Mouse (Mus musculus) adrenal gland, postnatal 4 days (tissue): ENCODE results near the gene Arhgef15. TPM values are rescaled to one million over a fixed set of nuclear protein-coding genes. Genes with fewer than 3 reads are reported as not detected.
"Not testable (repeated sequence)": the region's sequence is repeated elsewhere in the genome, so short reads cannot be mapped to it uniquely, and the experiment has no call there.

Experiments used
- DNase-seq, 2 experiments: peaks; one replicate each; pipeline ENCODE4 v3.0.0; 2021 to 2022; ENCODE audit warnings: low spot score in 2 of 2, mixed read lengths in 2 of 2
- total RNA-seq, 2 experiments: library from RNA; stranded (reverse); gene quantifications; 2 replicates each; pipeline ENCODE4 v1.2.3; 2021

Arhgef15 gene
- total RNA-seq, 2 experiments from 2014 or later = 28.6 to 29.5 TPM

DNA sequence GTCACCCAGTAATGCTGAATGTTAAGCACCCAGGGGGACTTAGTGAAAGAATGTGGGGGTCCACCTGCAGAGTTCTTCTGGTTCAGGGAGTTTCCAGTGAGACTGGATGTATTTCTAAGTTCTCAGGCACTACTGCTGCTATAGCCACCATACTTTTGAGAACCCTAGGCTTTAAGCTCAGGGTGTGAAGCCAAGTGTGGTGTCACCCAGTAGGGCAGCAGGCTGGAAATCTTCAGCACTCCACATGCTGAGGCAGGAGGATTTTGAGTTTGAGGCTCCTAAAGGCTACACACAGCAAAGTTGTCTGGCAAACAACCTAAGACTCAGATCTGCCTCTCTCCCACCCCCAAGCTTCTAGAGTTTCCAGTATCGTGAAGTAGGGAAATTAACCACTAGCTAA lies 9.3 kb upstream of the Arhgef15 start:
- DNase-seq = no peak

- no peak for DNase-seq
These were observed 8.6 kb upstream of the Arhgef15 start for GRCm38 (mm10) chr11:68965845-68966244.

- no peak for DNase-seq
These were observed 7.8 kb upstream of the Arhgef15 start for GRCm38 (mm10) chr11:68965050-68965449.

DNA sequence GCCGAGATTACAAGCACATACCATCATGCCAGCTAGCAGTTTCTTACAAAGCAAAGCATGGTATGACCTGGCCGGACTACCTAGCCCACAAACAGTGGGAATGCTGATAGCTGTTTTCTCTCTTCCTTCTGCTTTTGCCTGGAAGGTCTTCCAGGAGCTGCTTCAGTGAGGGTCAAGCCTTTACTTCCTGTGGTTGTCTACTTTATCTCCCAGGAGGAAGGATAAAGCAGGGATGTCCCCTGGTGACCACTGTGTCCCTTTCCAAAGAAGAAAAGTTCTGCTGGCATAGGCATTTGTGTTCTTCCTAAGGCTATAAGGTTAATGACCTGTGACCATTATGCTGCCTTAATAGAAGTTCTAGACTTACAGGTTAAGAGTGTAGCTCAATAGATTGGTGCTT lies 6.1 kb upstream of the Arhgef15 start:
- no peak for DNase-seq

DNA sequence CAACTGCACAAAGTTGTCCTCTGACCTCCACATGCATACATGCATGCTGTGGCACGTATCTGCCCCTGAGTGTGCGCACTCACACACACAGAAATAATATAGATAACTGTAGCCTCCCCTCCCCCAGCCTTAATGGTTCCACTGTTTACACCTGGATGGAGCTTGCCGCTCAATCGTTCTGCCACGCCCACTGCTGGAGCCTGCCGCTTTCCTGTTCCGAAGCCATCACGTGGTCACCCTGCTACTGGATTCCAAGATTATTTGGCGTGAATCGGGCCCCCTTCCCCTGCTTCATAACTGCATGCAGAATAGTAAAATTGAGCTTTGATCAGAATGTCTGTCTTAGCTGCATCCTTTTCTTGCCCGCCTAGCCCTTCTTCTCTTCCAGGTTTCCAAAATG lies 4.9 kb upstream of the Arhgef15 start:
- not testable (repeated sequence) for DNase-seq

DNA sequence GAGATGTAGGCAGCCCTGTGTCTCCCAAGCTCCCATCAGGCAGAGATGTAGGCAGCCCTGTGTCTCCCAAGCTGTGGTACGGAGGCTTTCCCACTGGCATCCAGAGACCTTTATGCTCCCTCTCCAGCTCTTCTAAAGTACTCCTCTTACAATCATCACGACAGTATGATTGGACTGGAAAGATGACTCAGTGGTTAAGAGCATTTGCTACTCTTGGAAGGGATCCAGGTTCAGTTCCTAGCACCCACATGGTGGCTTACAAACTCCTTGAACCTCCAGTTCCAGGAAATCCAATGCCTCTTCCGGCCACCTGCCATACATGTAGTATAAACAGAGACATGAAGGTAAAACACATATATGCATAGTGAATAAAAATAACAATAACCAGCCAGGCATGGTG lies 4.3 kb upstream of the Arhgef15 start:
- no peak for DNase-seq

GRCm38 (mm10) chr11:68957971-68958370 lies 691 bp upstream of the Arhgef15 start:
- no peak for DNase-seq

DNA sequence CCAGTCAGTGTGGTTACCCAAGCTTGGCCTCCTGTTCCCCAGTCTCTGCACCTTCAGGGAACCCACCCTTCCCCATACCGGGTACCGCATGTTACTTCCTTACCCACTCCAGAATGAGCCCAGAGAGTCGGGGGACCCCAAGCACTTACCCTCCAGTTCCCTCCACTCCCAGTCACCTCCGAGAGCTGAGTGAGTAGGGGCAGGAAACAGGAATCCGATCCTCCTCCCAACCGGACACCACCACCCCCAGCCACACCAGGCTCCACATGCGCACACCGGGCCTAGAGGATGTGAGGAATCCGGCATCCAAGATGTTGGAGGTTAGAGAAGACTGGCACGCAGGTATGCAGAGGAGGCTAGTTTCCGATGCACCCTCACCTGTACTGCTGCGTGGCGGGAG lies 583 bp downstream of the Arhgef15 start:
- no peak for DNase-seq

- no peak for DNase-seq
These were observed 1.2 kb downstream of the Arhgef15 start for GRCm38 (mm10) chr11:68956107-68956506.

DNA sequence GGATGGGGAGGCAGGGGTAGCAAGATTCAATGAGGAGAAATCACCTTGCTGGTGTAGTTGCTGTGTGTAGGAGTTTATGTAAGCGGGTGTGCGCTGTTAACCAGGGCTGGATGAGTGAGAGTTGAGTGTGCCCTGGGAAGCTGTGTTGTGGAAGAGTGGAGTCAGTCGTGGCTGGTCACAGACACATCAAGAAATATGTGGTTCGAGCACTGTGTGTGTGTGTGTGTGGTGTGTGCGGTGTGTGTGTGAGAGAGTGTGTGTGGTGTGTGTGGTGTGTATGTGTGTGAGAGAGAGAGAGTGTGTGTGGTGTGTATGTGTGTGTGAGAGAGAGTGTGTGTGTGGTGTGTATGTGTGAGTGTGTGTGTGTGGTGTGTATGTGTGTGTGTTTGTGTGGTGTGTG lies 1.8 kb downstream of the Arhgef15 start:
- DNase-seq = no peak

GRCm38 (mm10) chr11:68954408-68954807 lies 2.9 kb downstream of the Arhgef15 start:
- DNase-seq = no peak

DNA sequence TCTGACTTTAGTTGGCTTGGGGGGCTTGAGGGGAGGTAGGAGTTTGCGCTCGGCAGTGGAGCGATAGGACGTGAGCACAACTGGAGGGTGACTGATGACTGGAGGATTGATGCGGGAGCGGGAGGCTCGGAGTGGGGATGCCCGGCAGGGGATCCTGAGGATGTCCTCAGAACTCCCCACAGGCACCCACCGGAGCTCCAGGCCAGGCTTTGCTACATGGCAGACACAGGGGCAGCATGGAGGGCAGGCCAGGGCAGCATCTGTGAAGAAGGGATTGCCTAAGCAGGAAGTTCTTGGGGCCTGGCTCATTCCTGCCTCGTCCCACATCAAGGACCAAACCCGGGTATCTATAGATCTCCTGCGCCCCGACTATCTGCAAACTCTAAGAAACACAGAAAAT lies 3.4 kb downstream of the Arhgef15 start:
- no peak for DNase-seq

DNA sequence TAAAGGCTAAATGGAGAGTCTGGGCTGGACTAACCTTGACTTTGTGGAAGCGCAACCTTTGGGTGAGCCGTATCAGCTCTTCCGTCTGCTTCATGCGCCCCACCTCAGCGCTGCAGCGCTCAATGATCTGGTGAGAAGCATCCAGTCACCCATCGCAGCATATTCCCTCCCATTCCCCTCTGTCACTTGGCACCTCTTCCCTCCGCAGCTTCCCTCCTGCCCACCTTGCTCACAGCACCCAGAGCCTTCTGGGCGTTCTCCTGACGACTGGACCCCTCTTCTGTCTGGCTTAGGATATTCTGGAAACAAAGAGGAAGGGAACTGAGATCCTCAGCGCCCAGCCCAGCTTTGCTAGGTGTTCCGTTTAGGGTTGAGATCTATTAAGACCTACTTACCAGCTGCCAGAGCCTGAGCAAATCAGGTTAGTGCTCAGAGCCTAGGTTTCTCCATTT lies 9.7 kb downstream of the Arhgef15 start:
- no peak for DNase-seq

- no peak for DNase-seq
These were observed 10.4 kb downstream of the Arhgef15 start for GRCm38 (mm10) chr11:68946806-68947440.

DNA sequence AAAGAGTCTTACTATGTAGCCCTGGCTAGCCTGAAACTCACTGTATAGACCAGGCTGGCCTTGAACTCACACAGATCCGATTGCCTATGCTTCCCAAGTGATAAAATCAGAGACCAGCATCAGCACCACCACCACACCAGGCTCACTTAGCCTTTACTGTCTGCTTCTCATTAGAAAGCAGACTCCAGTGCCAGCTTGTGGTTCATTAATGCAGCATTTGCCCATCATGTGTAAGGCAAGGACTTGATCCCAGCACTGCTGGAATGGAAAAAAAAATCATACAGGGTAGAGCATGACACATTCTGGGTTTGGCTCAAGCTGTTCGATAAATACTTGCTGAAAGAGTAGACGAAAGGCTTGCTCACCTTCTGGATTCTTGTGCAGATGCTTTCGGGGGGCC lies 11.3 kb downstream of the Arhgef15 start:
- no peak for DNase-seq

DNA sequence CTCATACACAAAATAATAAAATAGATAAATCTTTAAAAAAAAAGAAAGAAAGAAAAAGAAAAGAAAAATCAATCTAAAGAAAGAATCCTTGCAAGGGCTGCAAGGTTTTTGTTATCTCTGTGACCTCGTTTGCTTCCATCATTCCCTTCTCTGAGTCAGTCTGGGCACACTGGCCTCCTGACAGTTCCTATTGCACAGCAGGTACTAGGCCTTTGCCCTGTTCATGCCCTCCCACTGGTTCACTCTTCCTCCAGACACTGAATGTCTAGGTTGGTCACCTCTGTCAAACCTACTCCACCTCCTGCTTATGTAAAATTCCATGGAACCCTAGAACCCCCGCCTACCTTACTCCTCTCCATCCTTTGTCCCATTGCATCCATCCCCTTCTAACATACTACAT lies 12.0 kb downstream of the Arhgef15 start:
- no peak for DNase-seq

DNA sequence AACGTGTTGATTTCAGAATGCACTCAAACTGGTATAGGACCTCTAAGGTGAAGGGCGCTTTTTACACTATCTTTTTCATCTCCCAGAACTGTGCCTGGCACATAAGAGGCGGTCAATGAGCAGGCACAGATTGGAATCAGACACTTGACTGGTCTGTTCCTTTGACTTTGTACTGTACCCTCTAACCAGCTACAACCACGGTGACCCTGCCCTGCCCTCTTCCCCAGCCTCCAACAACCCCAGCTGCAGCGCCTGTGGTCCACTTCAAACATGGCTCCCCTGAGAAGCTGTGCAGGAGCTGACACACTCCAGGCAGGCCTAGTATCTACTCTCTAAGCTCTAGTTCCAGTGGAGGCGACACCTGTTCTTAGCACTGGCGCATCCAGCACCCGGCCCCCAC lies 14.5 kb downstream of the Arhgef15 start:
- DNase-seq = no peak

DNA sequence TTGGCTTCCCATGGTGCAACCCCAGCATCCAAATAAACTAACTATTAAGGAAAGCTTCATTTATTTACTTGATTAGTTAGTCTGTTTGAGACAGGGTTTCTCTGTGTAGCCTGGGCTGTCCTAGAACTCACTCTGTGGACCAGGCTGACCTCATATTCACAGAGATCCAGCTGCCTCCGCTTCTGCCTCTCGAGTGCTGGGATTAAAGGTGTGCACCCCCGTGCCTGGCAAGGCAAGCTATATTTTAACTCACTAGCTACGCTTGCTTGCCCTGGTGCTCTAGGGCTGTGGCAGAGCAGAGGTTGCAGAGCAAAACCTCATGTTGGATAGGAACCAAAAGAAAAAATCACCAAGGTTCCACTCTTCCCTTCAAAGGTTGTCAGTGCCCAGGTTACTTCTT lies 16.8 kb downstream of the Arhgef15 start:
- DNase-seq = no peak

GRCm38 (mm10) chr11:68939451-68940304 lies 17.6 kb downstream of the Arhgef15 start:
- peak; percentile 43 to 75 for DNase-seq

DNA sequence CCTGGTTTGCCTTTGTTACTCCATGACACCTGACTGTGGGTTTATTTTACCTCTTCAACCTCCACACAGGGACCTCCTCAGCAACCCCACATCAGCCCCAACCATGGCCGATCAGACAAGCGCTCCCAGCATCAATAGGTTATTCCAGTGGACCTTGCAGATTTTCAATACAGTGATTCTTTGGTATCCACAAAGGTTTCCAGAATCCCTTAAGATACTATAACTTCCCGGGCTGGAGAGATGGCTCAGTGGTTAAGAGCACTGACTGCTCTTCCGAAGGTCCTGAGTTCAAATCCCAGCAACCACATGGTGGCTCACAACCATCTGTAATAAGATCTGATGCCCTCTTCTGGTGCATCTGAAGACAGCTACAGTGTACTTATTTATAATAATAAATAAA lies 20.3 kb downstream of the Arhgef15 start:
- not testable (repeated sequence) for DNase-seq

GRCm38 (mm10) chr11:68933885-68934507 lies 23.3 kb downstream of the Arhgef15 start:
- no peak for DNase-seq

DNA sequence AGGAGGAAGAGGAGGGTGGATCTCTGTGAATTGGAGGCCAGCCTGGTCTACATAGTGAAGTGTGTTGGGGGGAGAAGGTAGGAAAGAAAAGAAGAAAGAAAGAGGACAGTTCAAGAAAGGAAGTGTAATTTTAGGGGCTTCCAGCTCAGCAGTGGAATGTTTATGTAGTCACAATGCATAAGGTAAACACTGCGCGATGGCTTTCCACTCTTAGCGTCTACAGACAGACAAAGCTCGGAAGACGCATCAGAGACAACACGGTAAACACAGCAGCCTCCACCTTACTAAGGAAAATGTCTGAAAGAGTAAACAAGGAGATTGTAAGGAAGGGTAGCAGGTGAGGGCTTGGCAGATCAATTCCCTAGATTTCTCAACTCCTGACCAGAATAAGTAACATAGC lies 27.3 kb downstream of the Arhgef15 start:
- no peak for DNase-seq
